Comparison of ENCODE assay signal across 9 mouse cellular contexts in genomic region chr12:55299336-55299735, GRCm38 (mm10). TPM values are rescaled to one million over a fixed set of nuclear protein-coding genes. Genes with fewer than 3 reads are reported as not detected.
DNase-seq lines count a peak whose midpoint lies in the region; ATAC-seq and TF ChIP-seq lines count a peak whose summit lies in the region.
"Had no signal": no experiment of that assay in that cellular context is flagged by ENCODE, and none has a peak within 500 bp of the region (broad histone marks: within the 10 kb centered on the region; RNA-seq: fewer than 3 reads in every experiment).

TSS of gene 1110008L16Rik (plus strand) at chr12:55299577.

- 91% methylated on average over 5 of the region's 5 CpGs for WGBS in liver, adult 2 months
- 68% methylated on average over 5 of the region's 5 CpGs for WGBS in liver, postnatal 0 days (ENCODE audit: insufficient replicate concordance)
- WGBS in midbrain, embryonic 14.5 days = 95% methylated on average over 5 of the region's 5 CpGs

- H3K4me3 ChIP-seq in liver, adult 2 months (ENCODE audit: insufficient read depth, low read depth, low read length) = no peak within 1 kb of the TSS
- H3K4me3 ChIP-seq in liver, postnatal 0 days (ENCODE audit: low read depth, low read length) = no peak within 1 kb of the TSS
- no peak within 1 kb of the TSS for H3K4me3 ChIP-seq in midbrain, embryonic 14.5 days (replicated peaks; ENCODE audit: low read depth, low read length)

- peaks cover 4% of the 10 kb centered on the region; the same call in 1 of the 2 replicates for H3K79me2 ChIP-seq in liver, adult 2 months (ENCODE audit: control insufficient read depth, insufficient read depth, low read length)

- no peaks in the 10 kb centered on the region for H3K27me3 ChIP-seq in liver, adult 2 months (ENCODE audit: control insufficient read depth, insufficient read depth, low read length)
- no peaks in the 10 kb centered on the region for H3K27me3 ChIP-seq in liver, postnatal 0 days (ENCODE audit: insufficient read depth, low read length)
- H3K27me3 ChIP-seq in midbrain, embryonic 14.5 days (ENCODE audit: control insufficient read depth, insufficient read depth, low read length) = no peaks in the 10 kb centered on the region

- H3K36me3 ChIP-seq in liver, adult 2 months (ENCODE audit: control insufficient read depth, insufficient read depth, low read length) = peaks cover 21% of the 10 kb centered on the region
- peaks cover 27% of the 10 kb centered on the region for H3K36me3 ChIP-seq in liver, postnatal 0 days (replicated peaks; ENCODE audit: insufficient read depth, low read length)
- H3K36me3 ChIP-seq in midbrain, embryonic 14.5 days (ENCODE audit: control insufficient read depth, insufficient read depth, low read length) = peaks cover 35% of the 10 kb centered on the region

- H3K9ac ChIP-seq in liver, adult 2 months (ENCODE audit: low read depth, low read length) = no peak within 1 kb of the TSS
- H3K9ac ChIP-seq in liver, postnatal 0 days (replicated peaks) = no peak within 1 kb of the TSS
- H3K9ac ChIP-seq in midbrain, embryonic 14.5 days (replicated peaks; ENCODE audit: low read length) = no peak within 1 kb of the TSS

- TF ChIP-seq POLR2A in liver, adult 2 months (IDR thresholded peaks at IDR 0.05; ENCODE audit: extremely low read depth, insufficient read depth, low read length) = no peak

- TF ChIP-seq EP300 in liver, postnatal 0 days (IDR thresholded peaks at IDR 0.05; ENCODE audit: low read depth) = no peak

- H3K4me1 ChIP-seq in liver, adult 2 months (ENCODE audit: control insufficient read depth, insufficient read depth, low read length) = peaks cover 8% of the 10 kb centered on the region
- H3K4me1 ChIP-seq in liver, postnatal 0 days (ENCODE audit: insufficient read depth) = peaks cover 27% of the 10 kb centered on the region
- H3K4me1 ChIP-seq in midbrain, embryonic 14.5 days (ENCODE audit: control insufficient read depth, insufficient read depth, low read length) = peaks cover 23% of the 10 kb centered on the region

- TF ChIP-seq CTCF in liver, adult 2 months (IDR thresholded peaks at IDR 0.05; ENCODE audit: low read depth, low read length) = no peak
- TF ChIP-seq CTCF in liver, postnatal 0 days (IDR thresholded peaks at IDR 0.05; ENCODE audit: low read depth) = no peak

- no peak for ATAC-seq in liver, postnatal 0 days
- ATAC-seq in granulocyte monocyte progenitor cell, adult 5-6 weeks (replicated peaks; ENCODE audit: poor library complexity, severe bottlenecking) = peak; percentile 48
- ATAC-seq in midbrain, embryonic 14.5 days (ENCODE audit: low FRiP score, low TSS enrichment) = no peak

- no peak within 1 kb of the TSS for H3K4me2 ChIP-seq in liver, postnatal 0 days (ENCODE audit: low read depth, low read length)
- H3K4me2 ChIP-seq in midbrain, embryonic 14.5 days (ENCODE audit: low read length) = peak within 1 kb of the TSS; percentile 64; the same call in 1 of the 2 replicates

- no peak within 1 kb of the TSS for H3K27ac ChIP-seq in liver, adult 2 months (replicated peaks; ENCODE audit: insufficient read depth, low read depth, low read length)
- no peak within 1 kb of the TSS for H3K27ac ChIP-seq in liver, postnatal 0 days (ENCODE audit: low read depth)
- no peak within 1 kb of the TSS for H3K27ac ChIP-seq in midbrain, embryonic 14.5 days (replicated peaks; ENCODE audit: low read depth, low read length)

- no peaks in the 10 kb centered on the region for H3K9me3 ChIP-seq in liver, postnatal 0 days (ENCODE audit: low read length)
- H3K9me3 ChIP-seq in midbrain, embryonic 14.5 days (ENCODE audit: control insufficient read depth, low read length) = no peaks in the 10 kb centered on the region

- peak; percentile 10 for DNase-seq in liver, adult 2 months (ENCODE audit: extremely low read depth, low read depth, low spot score)
- DNase-seq in liver, postnatal 0 days = no peak
- DNase-seq in adrenal gland, postnatal 36 days = no peak
- no peak for DNase-seq in midbrain, embryonic 14.5 days
- no peak for DNase-seq in layer of hippocampus, adult 18-20 months (ENCODE audit: low spot score in 2 of 2)
- DNase-seq in cerebellum, adult 11-12 months = no peak
- no peak for DNase-seq in retina, embryonic 14.5 days (ENCODE audit: low spot score)
- DNase-seq: kidney, adult 8-10 months had no signal

RNA-seq across cellular contexts. Expression of gene 1110008L16Rik, which starts in this region (rescaled TPM):
- total RNA-seq in liver, adult 2 months (2014; rRNA removed) = 10.7 and 12.2 TPM in 2 replicates
- polyA plus RNA-seq in liver, adult 2 months (2012; rRNA removed) = 4.6 and 6.2 TPM in 2 replicates
- 5.5 and 5.9 TPM in 2 replicates for polyA plus RNA-seq in liver, postnatal 0 days (2015; fragmentation: Nextera tagmentation; extraction: Ambion mirVana)
- total RNA-seq in adrenal gland, postnatal 36 days (2021) = 10 to 100 TPM; 15.4 to 18.9 TPM
- 34.0 and 34.8 TPM in 2 replicates for total RNA-seq in granulocyte monocyte progenitor cell, adult 5-6 weeks (2014; fragmentation: Nextera tagmentation)
- total RNA-seq in granulocyte monocyte progenitor cell, adult 5-6 weeks (2017) = 24.6 and 36.7 TPM in 2 replicates
- 9.5 and 10.5 TPM in 2 replicates for polyA plus RNA-seq in midbrain, embryonic 14.5 days (2014; fragmentation: Nextera tagmentation; extraction: Ambion mirVana)
- 1 to 10 TPM; 7.5 to 9.2 TPM for total RNA-seq in layer of hippocampus, adult 18-20 months (2021)
